Mouse (Mus musculus) hindbrain, embryonic 16.5 days (tissue): Measurements from ENCODE around the gene Hk2. TPM values are rescaled to one million over a fixed set of nuclear protein-coding genes. Genes with fewer than 3 reads are reported as not detected.
A peak's percentile ranks its signal among the peaks of the same experiment; 100 is the strongest.

Experiments used
- ATAC-seq: fragments of 200-750 bp; cut with Nextera tagmentation; 2 replicates; pipeline ENCODE4 v1.8.0; 2017; ENCODE audit warnings: moderate TSS enrichment, moderate library complexity
- H3K27ac ChIP-seq: fragments of 300-500 bp; sonication (generic); 2 replicates; pipeline ENCODE4 v1.5.1; 2014; ENCODE audit warnings: low read depth, mild to moderate bottlenecking, control low read depth, low read length, moderate library complexity
- H3K27me3 ChIP-seq: fragments of 300-500 bp; sonication (generic); replicated peaks from 2 replicates; pipeline ENCODE4 v1.6.1; 2014; ENCODE audit warnings: low read length; ENCODE audit not compliant: control insufficient read depth, insufficient read depth
- H3K36me3 ChIP-seq: fragments of 300-500 bp; sonication (generic); 2 replicates; pipeline ENCODE4 v1.6.1; 2014; ENCODE audit warnings: mild to moderate bottlenecking, low read length, moderate library complexity, mixed read lengths; ENCODE audit not compliant: control insufficient read depth, insufficient read depth
- H3K4me1 ChIP-seq: fragments of 300-500 bp; sonication (generic); 2 replicates; pipeline ENCODE4 v1.6.1; 2014; ENCODE audit warnings: low read depth, low read length; ENCODE audit not compliant: control insufficient read depth, insufficient read depth
- H3K4me2 ChIP-seq: fragments of 300-500 bp; sonication (generic); 2 replicates; pipeline ENCODE4 v1.6.1; 2014; ENCODE audit warnings: mild to moderate bottlenecking, low read length, control low read depth, moderate library complexity
- H3K4me3 ChIP-seq: fragments of 300-500 bp; sonication (generic); 2 replicates; pipeline ENCODE4 v1.5.1; 2014; ENCODE audit warnings: mild to moderate bottlenecking, low read length, control low read depth, moderate library complexity
- H3K9ac ChIP-seq: fragments of 300-500 bp; sonication (generic); 2 replicates; pipeline ENCODE4 v1.6.1; 2014; ENCODE audit warnings: low read depth, mild to moderate bottlenecking, control low read depth, low read length, moderate library complexity
- H3K9me3 ChIP-seq: fragments of 300-500 bp; sonication (generic); 2 replicates; pipeline ENCODE4 v1.6.1; 2014; ENCODE audit warnings: mild to moderate bottlenecking, low read length, moderate library complexity; ENCODE audit not compliant: control insufficient read depth
- WGBS: fragments of 180-500 bp; shearing (Covaris S2); extraction: QIAGEN DNeasy Blood & Tissue Kit; methylation state at CpG from one replicate; pipeline ENCODE4 v1.1.7; 2014; 5-methylcytosine and 5-hydroxymethylcytosine counted together
- polyA plus RNA-seq: library from polyadenylated mRNA; unstranded; fragments of >200 nt; fragmentation: Nextera tagmentation; extraction: Ambion mirVana; gene quantifications from 2 replicates; pipeline ENCODE4 v1.2.1, GENCODE M21; 2015

The Hk2 gene
- polyA plus RNA-seq, 1 experiment from 2014 or later, result 3.4 TPM

GRCm38 (mm10) chr6:82737634-82738540, 36.4 kb downstream of the Hk2 start:
- Histone ChIP-seq H3K27me3 (no peaks in the 10 kb centered on the region; the same call in 1 of the 2 replicates), H3K4me3 (no peak overlapping the region), H3K4me2 (no peak overlapping the region), H3K9me3 (no peaks in the 10 kb centered on the region), H3K36me3 (no peaks in the 10 kb centered on the region), H3K4me1 (no peaks in the 10 kb centered on the region), H3K9ac (no peak overlapping the region), H3K27ac (no peak overlapping the region)
- 94% methylated on average over 27 of the region's 27 CpGs for WGBS
- ATAC-seq, result no peak

GRCm38 (mm10) chr6:82736626-82737600, 37.3 kb downstream of the Hk2 start:
- Histone ChIP-seq H3K9me3 (no peaks in the 10 kb centered on the region), H3K27ac (no peak overlapping the region), H3K4me1 (no peaks in the 10 kb centered on the region), H3K4me3 (no peak overlapping the region), H3K36me3 (no peaks in the 10 kb centered on the region), H3K9ac (no peak overlapping the region; the same call in 1 of the 2 replicates), H3K4me2 (no peak overlapping the region), H3K27me3 (no peaks in the 10 kb centered on the region; the same call in 1 of the 2 replicates)
- ATAC-seq, result peak; percentile 25; the same call in 1 of the 2 replicates
- 72% methylated on average over 25 of the region's 25 CpGs for WGBS

GRCm38 (mm10) chr6:82735347-82735746, 38.9 kb downstream of the Hk2 start:
- no peaks in the 10 kb centered on the region for H3K36me3 ChIP-seq
- no peak overlapping the region for H3K4me2 ChIP-seq
- no peak overlapping the region for H3K4me3 ChIP-seq
- no peaks in the 10 kb centered on the region for H3K9me3 ChIP-seq
- no peak overlapping the region for H3K27ac ChIP-seq
- ATAC-seq, result no peak
- H3K9ac ChIP-seq, result no peak overlapping the region
- no peaks in the 10 kb centered on the region; the same call in 1 of the 2 replicates for H3K27me3 ChIP-seq
- WGBS, result 83% methylated on average over 7 of the region's 7 CpGs
- H3K4me1 ChIP-seq, result no peaks in the 10 kb centered on the region

- Histone ChIP-seq H3K4me3 (no peak overlapping the region), H3K36me3 (no peaks in the 10 kb centered on the region), H3K9me3 (no peaks in the 10 kb centered on the region), H3K4me2 (no peak overlapping the region), H3K4me1 (no peaks in the 10 kb centered on the region), H3K27ac (no peak overlapping the region), H3K9ac (no peak overlapping the region), H3K27me3 (no peaks in the 10 kb centered on the region)
- WGBS, result 95% methylated on average over 21 of the region's 21 CpGs
- ATAC-seq, result no peak
These were observed 45.6 kb downstream of the Hk2 start for GRCm38 (mm10) chr6:82728635-82729034.

DNA sequence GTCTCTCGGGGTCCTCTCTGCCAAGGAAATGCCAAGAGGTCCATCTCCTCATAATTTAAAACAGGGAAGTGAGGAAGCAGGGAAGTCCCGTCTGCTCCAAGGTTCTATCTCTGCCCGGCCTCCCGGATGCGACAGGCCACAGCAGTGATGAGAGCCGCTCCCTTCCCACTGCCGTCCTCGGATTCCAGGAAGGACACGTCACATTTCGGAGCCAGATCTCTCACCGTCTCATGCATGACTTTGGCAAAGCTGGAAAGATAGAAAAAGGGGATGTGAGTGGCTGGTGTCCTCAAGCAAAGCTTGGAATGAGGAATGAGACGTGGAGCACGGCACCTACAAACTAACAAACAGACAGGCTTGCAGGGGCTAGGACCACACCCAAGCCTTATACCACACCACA, 47.0 kb downstream of the Hk2 start:
- no peak for ATAC-seq
- 96% methylated on average over 13 of the region's 13 CpGs for WGBS

DNA sequence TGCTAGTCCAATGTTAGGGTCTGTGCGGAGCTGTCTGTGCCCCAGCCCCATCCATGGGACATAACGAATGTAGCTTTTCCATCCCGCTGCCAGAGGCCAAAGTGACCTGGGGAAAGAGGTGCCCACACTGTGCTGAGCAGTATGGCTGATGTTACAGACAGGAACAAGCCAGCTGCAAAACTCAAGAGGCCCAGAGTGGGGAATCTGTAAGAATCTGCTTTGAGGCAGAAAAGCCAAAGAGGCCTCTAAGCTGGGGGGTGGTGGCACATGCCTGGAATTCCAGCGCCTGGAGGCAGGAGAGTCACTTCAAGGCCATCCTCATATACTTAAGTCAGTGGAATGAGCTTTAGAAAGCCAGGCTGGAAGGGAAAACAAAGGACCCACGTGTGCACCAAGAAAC, 50.9 kb downstream of the Hk2 start:
- Histone ChIP-seq H3K4me3 (no peak overlapping the region), H3K27me3 (no peaks in the 10 kb centered on the region), H3K36me3 (no peaks in the 10 kb centered on the region), H3K9ac (no peak overlapping the region), H3K4me1 (no peaks in the 10 kb centered on the region), H3K9me3 (no peaks in the 10 kb centered on the region), H3K27ac (no peak overlapping the region), H3K4me2 (no peak overlapping the region)
- ATAC-seq, result no peak
- WGBS, result 47% methylated on average over 5 of the region's 5 CpGs

More for the DNA sequence above, 47.0 kb downstream of the Hk2 start:
- H3K36me3 ChIP-seq, result no peaks in the 10 kb centered on the region
- H3K9ac ChIP-seq, result no peak overlapping the region
- no peaks in the 10 kb centered on the region for H3K27me3 ChIP-seq
- no peak overlapping the region for H3K4me2 ChIP-seq
- H3K27ac ChIP-seq, result no peak overlapping the region
- H3K4me1 ChIP-seq, result no peaks in the 10 kb centered on the region
- H3K9me3 ChIP-seq, result no peaks in the 10 kb centered on the region
- H3K4me3 ChIP-seq, result no peak overlapping the region

DNA sequence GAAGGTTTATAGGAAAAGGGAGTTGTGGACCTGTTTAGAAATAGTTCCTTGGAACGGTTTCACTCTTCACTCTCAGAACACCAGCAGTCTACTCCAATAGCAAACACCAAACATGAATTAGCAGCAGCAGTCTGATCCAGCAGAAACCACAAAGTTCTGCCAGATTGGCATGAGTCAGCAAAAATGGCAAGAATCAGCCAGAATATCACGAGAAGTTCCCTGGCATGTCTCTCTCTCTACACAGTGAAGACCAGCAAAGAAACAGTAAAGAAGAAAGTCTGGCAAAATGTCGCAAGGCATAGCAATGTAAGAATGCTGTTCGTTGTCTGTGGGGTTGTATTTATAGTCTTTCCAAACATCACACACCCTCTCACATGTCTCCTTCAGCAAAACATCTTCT, 58.1 kb downstream of the Hk2 start:
- Histone ChIP-seq H3K4me2 (no peak overlapping the region), H3K27me3 (no peaks in the 10 kb centered on the region), H3K9me3 (no peaks in the 10 kb centered on the region), H3K27ac (no peak overlapping the region), H3K4me1 (no peaks in the 10 kb centered on the region), H3K36me3 (no peaks in the 10 kb centered on the region), H3K4me3 (no peak overlapping the region), H3K9ac (no peak overlapping the region)
- 84% methylated on average over 4 of the region's 4 CpGs for WGBS
- no peak for ATAC-seq

DNA sequence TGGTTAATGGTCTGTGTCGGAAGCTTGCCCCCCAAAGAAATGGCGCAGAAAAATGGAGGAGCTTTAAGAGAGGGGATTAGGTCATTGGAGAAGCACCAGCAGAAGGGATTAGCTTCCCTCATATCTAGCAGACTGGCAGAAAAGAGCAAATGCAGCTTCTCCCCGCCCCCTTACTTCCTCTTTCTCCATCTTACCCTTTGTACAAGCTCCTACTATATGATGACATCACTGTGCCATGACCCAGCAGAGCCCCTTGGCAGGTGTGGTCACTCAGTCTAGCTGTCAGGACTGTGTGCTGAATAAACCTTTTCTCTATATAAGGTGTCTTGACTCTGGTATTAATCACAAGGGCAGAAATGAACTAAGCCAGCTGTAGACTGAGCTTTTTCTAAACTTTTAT, 58.6 kb downstream of the Hk2 start:
- 92% methylated on average over 3 of the region's 3 CpGs for WGBS
- H3K36me3 ChIP-seq, result no peaks in the 10 kb centered on the region
- no peak overlapping the region for H3K4me3 ChIP-seq
- no peak overlapping the region for H3K27ac ChIP-seq
- H3K4me1 ChIP-seq, result no peaks in the 10 kb centered on the region
- no peaks in the 10 kb centered on the region for H3K9me3 ChIP-seq
- no peak overlapping the region for H3K4me2 ChIP-seq
- H3K9ac ChIP-seq, result no peak overlapping the region
- ATAC-seq, result no peak
- no peaks in the 10 kb centered on the region for H3K27me3 ChIP-seq

DNA sequence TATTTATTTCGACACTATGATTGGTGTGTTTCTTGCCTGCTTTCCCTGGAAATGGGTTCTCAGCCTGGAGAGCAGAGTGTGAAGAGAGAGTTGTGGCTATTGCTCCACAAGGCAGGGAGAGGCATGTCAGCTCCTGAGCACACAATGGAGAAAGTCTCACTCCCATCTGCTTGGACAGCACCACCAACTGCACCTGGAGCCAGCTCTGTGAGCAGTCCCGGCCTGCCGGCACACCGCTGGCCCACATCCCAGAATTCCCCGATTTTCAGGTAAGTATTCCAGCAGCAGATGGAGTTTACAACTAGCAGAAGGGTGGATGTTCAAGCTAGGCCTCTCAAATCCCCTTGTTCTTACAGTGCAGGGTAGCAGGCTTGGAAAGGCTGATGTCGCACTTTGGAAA, 59.0 kb downstream of the Hk2 start:
- peak; percentile 73 for ATAC-seq
- H3K4me2 ChIP-seq, result no peak overlapping the region
- WGBS, result 72% methylated on average over 6 of the region's 6 CpGs
- H3K36me3 ChIP-seq, result no peaks in the 10 kb centered on the region
- no peak overlapping the region for H3K27ac ChIP-seq
- no peak overlapping the region for H3K9ac ChIP-seq
- H3K4me1 ChIP-seq, result no peaks in the 10 kb centered on the region
- H3K4me3 ChIP-seq, result no peak overlapping the region
- H3K9me3 ChIP-seq, result no peaks in the 10 kb centered on the region
- H3K27me3 ChIP-seq, result no peaks in the 10 kb centered on the region
